Mouse (Mus musculus): ENCODE measurements around the gene Pdia3.
"Not testable (repeated sequence)": the region's sequence is repeated elsewhere in the genome, so short reads cannot be mapped to it uniquely, and the experiment has no call there.

Pdia3 gene

GRCm38 (mm10) chr2:121475306-121475705 lies 61.7 kb downstream of the Pdia3 start:
- in situ Hi-C loops (cut with MboI, MseI) = not testable (repeated sequence)

GRCm38 (mm10) chr2:121477491-121478266 lies 64.1 kb downstream of the Pdia3 start:
- in situ Hi-C loops (cut with MboI, MseI) = no loop called here

DNA sequence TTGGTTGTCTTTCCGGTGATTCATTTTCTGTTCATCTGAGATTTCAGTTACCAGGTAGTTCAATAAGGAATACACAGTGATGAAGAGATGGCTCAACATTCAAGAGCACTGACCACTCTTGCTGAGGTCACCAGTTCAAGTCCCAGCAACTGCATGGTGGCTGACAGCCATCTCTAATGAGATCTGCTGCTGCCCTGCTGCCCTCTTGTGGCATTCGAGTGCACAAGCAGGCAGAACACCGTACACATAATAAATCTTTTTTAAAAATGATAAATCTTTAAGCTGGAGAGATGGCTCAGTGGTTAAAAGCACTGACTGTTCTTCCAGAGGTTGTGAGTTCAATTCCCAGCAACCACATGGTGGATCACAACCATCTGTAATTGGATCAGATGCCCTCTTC lies 66.9 kb downstream of the Pdia3 start:
- in situ Hi-C loops (cut with MboI, MseI) = no loop called here

DNA sequence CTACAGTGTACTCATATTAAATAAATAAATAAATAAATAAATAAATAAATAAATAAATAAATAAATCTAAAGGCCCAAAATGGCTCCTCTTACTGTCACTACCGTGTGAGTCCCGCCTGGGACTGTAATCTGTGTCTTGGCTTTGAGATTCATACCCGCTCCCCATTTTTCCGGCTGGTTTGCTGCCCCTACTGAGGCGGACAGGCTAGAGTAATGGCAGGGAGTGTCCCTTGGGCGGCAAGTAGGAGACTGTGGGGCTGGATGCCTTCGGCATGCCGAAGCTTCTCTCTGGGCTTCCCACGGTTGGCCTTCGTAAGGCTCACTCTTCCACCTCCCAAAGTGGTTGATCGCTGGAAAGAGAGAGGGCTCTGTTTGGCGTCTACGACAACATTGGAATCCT lies 67.3 kb downstream of the Pdia3 start:
- in situ Hi-C loops (cut with MboI, MseI) = not testable (repeated sequence)

DNA sequence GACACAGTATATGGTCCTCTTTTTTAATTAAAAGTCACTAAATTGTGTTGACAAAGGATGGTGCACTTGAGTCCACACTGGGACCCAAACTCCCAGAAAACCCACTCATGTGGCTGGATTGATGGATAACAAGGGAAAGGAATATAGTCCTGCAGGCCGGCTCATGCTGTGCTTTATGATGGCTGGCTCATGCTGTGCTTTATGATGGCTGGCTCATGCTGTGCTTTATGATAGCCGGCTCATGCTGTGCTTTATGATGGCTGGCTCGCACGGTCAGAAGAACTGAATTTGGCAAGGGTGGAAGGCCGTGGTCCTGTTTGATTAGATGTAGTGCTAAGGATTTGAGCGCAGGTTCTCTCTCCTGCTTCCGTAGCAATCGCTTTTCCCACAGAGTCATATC lies 70.0 kb downstream of the Pdia3 start:
- in situ Hi-C loops (cut with MboI, MseI) = no loop called here

- in situ Hi-C loops (cut with MboI, MseI) = not testable (repeated sequence)
Observed at GRCm38 (mm10) chr2:121484403-121484802, 70.8 kb downstream of the Pdia3 start.

All from regulatory T cell (primary cell).